ENCODE assay signal across 14 mouse cellular contexts in genomic region chr14:7899986-7900385, GRCm38 (mm10). TPM values are rescaled to one million over a fixed set of nuclear protein-coding genes. Genes with fewer than 3 reads are reported as not detected.
DNase-seq lines count a peak whose midpoint lies in the region; ATAC-seq and TF ChIP-seq lines count a peak whose summit lies in the region.
"Had no signal": no experiment of that assay in that cellular context is flagged by ENCODE, and none has a peak within 500 bp of the region (broad histone marks: within the 10 kb centered on the region; RNA-seq: fewer than 3 reads in every experiment).

No protein-coding gene starts in this region.

- peak overlapping the region; percentile 84 for H3K27ac ChIP-seq in heart, embryonic 13.5 days (replicated peaks)
- H3K27ac ChIP-seq in lung, embryonic 16.5 days (ENCODE audit: low read length): peak overlapping the region; percentile 82
- peak overlapping the region; percentile 94 for H3K27ac ChIP-seq in kidney, embryonic 16.5 days (ENCODE audit: low read length)
- H3K27ac ChIP-seq in stomach, embryonic 14.5 days (ENCODE audit: low read length): peak overlapping the region; percentile 85
- no peak overlapping the region for H3K27ac ChIP-seq in thymus, adult 2 months (ENCODE audit: control insufficient read depth, insufficient read depth, low read length)
- H3K27ac ChIP-seq: liver, embryonic 14.5 days had no signal

- no peak overlapping the region for H3K4me3 ChIP-seq in heart, embryonic 13.5 days
- H3K4me3 ChIP-seq in lung, embryonic 16.5 days (ENCODE audit: low read length): no peak overlapping the region
- H3K4me3 ChIP-seq in kidney, embryonic 16.5 days (ENCODE audit: low read length): no peak overlapping the region
- H3K4me3 ChIP-seq in stomach, embryonic 14.5 days (ENCODE audit: low read depth, low read length): no peak overlapping the region
- H3K4me3 ChIP-seq in thymus, adult 2 months (ENCODE audit: control insufficient read depth, insufficient read depth, low read length): no peak overlapping the region
- H3K4me3 ChIP-seq: erythroblast, embryonic 14.5 days had no signal

- peak overlapping the region; percentile 40 for H3K4me2 ChIP-seq in heart, embryonic 13.5 days
- H3K4me2 ChIP-seq in lung, embryonic 16.5 days (ENCODE audit: low read depth, low read length): peak overlapping the region; percentile 35
- peak overlapping the region; percentile 24 for H3K4me2 ChIP-seq in kidney, embryonic 16.5 days (replicated peaks; ENCODE audit: low read depth, low read length)
- peak overlapping the region; percentile 26; the same call in 1 of the 2 replicates for H3K4me2 ChIP-seq in stomach, embryonic 14.5 days (replicated peaks; ENCODE audit: low read depth, low read length)

- TF ChIP-seq POLR2A in thymus, adult 2 months (IDR thresholded peaks at IDR 0.05; ENCODE audit: control insufficient read depth, extremely low read depth, insufficient read depth, low read length, poor library complexity): no peak

- TF ChIP-seq CTCF in thymus, adult 2 months (IDR thresholded peaks at IDR 0.05; ENCODE audit: borderline replicate concordance, control insufficient read depth, extremely low read depth, insufficient read depth, low read length, poor library complexity): no peak

- H3K9me3 ChIP-seq in heart, embryonic 13.5 days: no peaks in the 10 kb centered on the region
- H3K9me3 ChIP-seq in lung, embryonic 16.5 days (ENCODE audit: control insufficient read depth, low read length): no peaks in the 10 kb centered on the region
- no peaks in the 10 kb centered on the region for H3K9me3 ChIP-seq in kidney, embryonic 16.5 days (ENCODE audit: low read length)
- no peaks in the 10 kb centered on the region for H3K9me3 ChIP-seq in stomach, embryonic 14.5 days (ENCODE audit: control insufficient read depth, low read depth, low read length)

- 51% methylated on average over 3 of the region's 3 CpGs for WGBS in heart, embryonic 13.5 days
- 28% methylated on average over 3 of the region's 3 CpGs for WGBS in lung, embryonic 16.5 days
- WGBS in kidney, embryonic 16.5 days: 20% methylated on average over 3 of the region's 3 CpGs
- 29% methylated on average over 3 of the region's 3 CpGs for WGBS in stomach, embryonic 14.5 days
- 64% methylated on average over 3 of the region's 3 CpGs for WGBS in thymus, adult 2 months

- H3K4me1 ChIP-seq in heart, embryonic 13.5 days: peaks cover 40% of the 10 kb centered on the region
- peaks cover 25% of the 10 kb centered on the region for H3K4me1 ChIP-seq in lung, embryonic 16.5 days (replicated peaks; ENCODE audit: control insufficient read depth, insufficient read depth, low read length)
- peaks cover 39% of the 10 kb centered on the region for H3K4me1 ChIP-seq in kidney, embryonic 16.5 days (ENCODE audit: insufficient read depth, low read length)
- H3K4me1 ChIP-seq in stomach, embryonic 14.5 days (ENCODE audit: control insufficient read depth, insufficient read depth, low read length): peaks cover 20% of the 10 kb centered on the region
- H3K4me1 ChIP-seq in thymus, adult 2 months (replicated peaks; ENCODE audit: control insufficient read depth, insufficient read depth, low read length): no peaks in the 10 kb centered on the region

- intact Hi-C loops in heart, postnatal 25 days (cut with DNase I): loop anchor here (5.0 kb wide), 1 partner anchor 83 kb away; the partner anchor contains the start of gene Flnb

- no peaks in the 10 kb centered on the region for H3K27me3 ChIP-seq in heart, embryonic 13.5 days (replicated peaks)
- no peaks in the 10 kb centered on the region for H3K27me3 ChIP-seq in lung, embryonic 16.5 days (ENCODE audit: control insufficient read depth, insufficient read depth, low read depth, low read length)
- no peaks in the 10 kb centered on the region for H3K27me3 ChIP-seq in kidney, embryonic 16.5 days (ENCODE audit: insufficient read depth, low read length)
- H3K27me3 ChIP-seq in stomach, embryonic 14.5 days (ENCODE audit: control insufficient read depth, insufficient read depth, low read length): no peaks in the 10 kb centered on the region
- H3K27me3 ChIP-seq in thymus, adult 2 months (ENCODE audit: control insufficient read depth, insufficient read depth, low read length): no peaks in the 10 kb centered on the region

- no peak for ATAC-seq in heart, embryonic 13.5 days (ENCODE audit: extremely low read depth, insufficient number of reproducible peaks, low FRiP score, low TSS enrichment)
- peak; percentile 24; the same call in 1 of the 2 replicates for ATAC-seq in lung, embryonic 16.5 days (ENCODE audit: low read depth)
- peak; percentile 40 for ATAC-seq in kidney, embryonic 16.5 days (ENCODE audit: low FRiP score, low TSS enrichment)
- ATAC-seq in stomach, embryonic 14.5 days (ENCODE audit: insufficient number of reproducible peaks, insufficient read depth, low FRiP score, low read depth): no peak

- H3K9ac ChIP-seq in heart, embryonic 13.5 days: peak overlapping the region; percentile 50; the same call in 1 of the 2 replicates
- peak overlapping the region; percentile 40 for H3K9ac ChIP-seq in lung, embryonic 16.5 days (ENCODE audit: low read length)
- peak overlapping the region; percentile 40 for H3K9ac ChIP-seq in kidney, embryonic 16.5 days (replicated peaks; ENCODE audit: low read length)
- no peak overlapping the region for H3K9ac ChIP-seq in stomach, embryonic 14.5 days (replicated peaks; ENCODE audit: low read depth, low read length)
- H3K9ac ChIP-seq: liver, embryonic 14.5 days had no signal

- no peak for DNase-seq in heart, postnatal 25 days (ENCODE audit: low spot score)
- DNase-seq in lung, adult 18-20 months: no peak
- no peak for DNase-seq in thymus, adult 2 months
- no peak for DNase-seq in adrenal gland, adult 2 months
- DNase-seq: cerebellum, adult 9-10 months had no signal

- peaks cover 61% of the 10 kb centered on the region for H3K36me3 ChIP-seq in heart, embryonic 13.5 days
- H3K36me3 ChIP-seq in lung, embryonic 16.5 days (ENCODE audit: control insufficient read depth, insufficient read depth, low read length): peaks cover 5% of the 10 kb centered on the region; the same call in 1 of the 2 replicates
- H3K36me3 ChIP-seq in kidney, embryonic 16.5 days (ENCODE audit: insufficient read depth, low read length): peaks cover 28% of the 10 kb centered on the region
- peaks cover 19% of the 10 kb centered on the region; the same call in 1 of the 2 replicates for H3K36me3 ChIP-seq in stomach, embryonic 14.5 days (ENCODE audit: control insufficient read depth, insufficient read depth, low read length)
- no peaks in the 10 kb centered on the region for H3K36me3 ChIP-seq in thymus, adult 2 months (ENCODE audit: control insufficient read depth, insufficient read depth, low read length)

RNA-seq across cellular contexts. Expression of gene Gm45521, which starts 57.1 kb away (rescaled TPM):
- polyA plus RNA-seq in heart, embryonic 13.5 days (2015; fragmentation: Nextera tagmentation; extraction: Ambion mirVana): not detected in 2 replicates
- not detected for total RNA-seq in heart, postnatal 25 days (2021)
- polyA plus RNA-seq in lung, embryonic 16.5 days (2015; fragmentation: Nextera tagmentation; extraction: Ambion mirVana): not detected in 2 replicates
- not detected in 2 replicates for polyA plus RNA-seq in kidney, embryonic 16.5 days (2015; fragmentation: Nextera tagmentation; extraction: Ambion mirVana)
- polyA plus RNA-seq in stomach, embryonic 14.5 days (2014; fragmentation: Nextera tagmentation; extraction: Ambion mirVana): not detected in 2 replicates
- not detected in 2 replicates for polyA plus RNA-seq in thymus, adult 2 months (2012; rRNA removed)
- not detected for total RNA-seq in adrenal gland, adult 2 months (2021)
- polyA plus RNA-seq in adrenal gland, adult 2 months (2012; rRNA removed): not detected in 2 replicates
- total RNA-seq: adrenal gland, postnatal 4 days; gastrocnemius, adult 18-20 months; layer of hippocampus, postnatal 25 days had no signal
- polyA plus RNA-seq: erythroblast, embryonic 14.5 days; liver, embryonic 14.5 days had no signal

Comparison
In these comparisons a context has a peak if more than half of its experiments do, and no peak if none do; other contexts are left out.
1. ATAC-seq: peak in lung, embryonic 16.5 days (single experiment) and kidney, embryonic 16.5 days (single experiment); none in heart, embryonic 13.5 days (single experiment) and stomach, embryonic 14.5 days (single experiment).
2. Peak in every context shown above with its lines, with median percentiles within 50 percentile points of each other: H3K4me2 ChIP-seq.